Mouse (Mus musculus) left cerebral cortex, postnatal 25 days (tissue): ENCODE measurements at regions not wholly inside any gene's neighbourhood (a gene's known extent, or its start where the extent isn't known, plus 50 kb on each side); places are given as distances from the start of the nearest gene placed in this dataset.

ENCODE experiments used
- DNase-seq, 2 experiments: peaks; one replicate each; pipeline ENCODE4 v3.0.0; 2022; ENCODE audit warnings: low spot score in 2 of 2, mixed read lengths in 1 of 2
- intact Hi-C: fragments of 180-260 bp; cut with DNase I; formaldehyde crosslinking; loops from one replicate; pipeline ENCODE4 v1.15.1; 2025

DNA sequence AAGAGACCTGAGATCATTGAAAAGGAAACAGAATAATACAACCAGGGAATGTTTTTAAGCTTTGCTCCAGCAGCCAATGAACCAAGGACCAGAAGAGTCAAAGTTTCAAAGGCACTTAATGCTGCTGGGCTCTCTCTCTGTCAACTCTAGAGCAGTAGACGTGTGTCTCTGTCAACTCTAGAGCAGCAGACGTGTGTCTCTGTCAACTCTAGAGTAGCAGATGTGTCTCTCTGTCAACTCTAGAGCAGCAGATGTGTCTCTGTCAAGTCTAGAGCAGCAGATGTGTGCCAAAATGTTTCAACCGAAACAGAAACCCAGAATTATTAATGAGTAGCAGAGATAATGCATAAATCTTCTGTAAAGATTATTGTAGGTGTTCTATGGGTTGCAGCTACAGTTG lies 82.1 kb upstream of the Palmd start:
- DNase-seq = no peak
- intact Hi-C loops = no loop called here

- no peak for DNase-seq
- intact Hi-C loops = no loop called here
Measured at GRCm38 (mm10) chr3:117049410-117049809, 80.6 kb upstream of the Palmd start.

DNA sequence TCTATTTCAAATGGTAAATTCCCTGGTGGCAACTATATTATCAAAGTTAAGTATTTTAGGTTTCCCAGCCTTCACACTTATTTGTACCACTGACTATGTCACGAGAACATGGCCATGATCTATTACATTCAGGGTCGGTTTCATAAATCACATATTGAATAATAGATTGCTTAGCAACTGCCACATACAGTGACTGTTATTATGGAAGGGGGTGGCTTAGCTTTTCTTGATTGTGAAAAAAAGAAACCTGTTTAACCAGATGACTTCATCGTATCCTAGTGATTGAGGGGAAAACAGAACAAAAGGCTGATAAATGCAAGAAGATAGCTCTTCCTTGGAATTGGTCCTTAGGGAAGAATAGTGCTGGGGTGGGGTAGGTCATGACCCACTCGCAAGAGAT lies 76.0 kb upstream of the Palmd start:
- intact Hi-C loops = no loop called here

DNA sequence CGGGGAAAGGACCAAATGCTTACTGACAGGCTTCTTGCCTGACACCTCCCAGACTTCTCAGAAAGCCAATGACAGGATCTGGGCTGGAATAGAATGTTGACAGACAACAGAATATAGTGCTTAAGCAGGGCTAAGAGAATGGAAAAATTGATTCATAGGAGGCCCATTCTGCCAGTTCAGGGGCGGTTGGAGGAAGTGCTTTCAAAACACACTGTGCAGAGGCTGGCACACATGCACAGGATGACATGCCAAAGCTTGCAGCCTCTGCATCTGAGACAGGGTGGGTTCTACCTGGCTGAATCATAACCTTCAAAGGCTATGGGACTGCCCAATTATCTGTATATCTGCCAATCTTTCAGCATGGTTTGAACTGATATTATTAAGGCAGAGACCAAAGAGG lies 75.5 kb upstream of the Palmd start:
- intact Hi-C loops = no loop called here
- peak in 1 of 2 experiments; percentile 17 for DNase-seq

More for the DNA sequence above, 76.0 kb upstream of the Palmd start:
- DNase-seq = no peak

- DNase-seq = no peak
- intact Hi-C loops = no loop called here
Measured at GRCm38 (mm10) chr3:117038928-117039300, 70.1 kb upstream of the Palmd start.

GRCm38 (mm10) chr3:117038280-117038927 lies 69.6 kb upstream of the Palmd start:
- DNase-seq = no peak
- intact Hi-C loops = no loop called here
